Mouse (Mus musculus) kidney, embryonic 15.5 days (tissue): ENCODE results near the gene Dusp18. TPM values are rescaled to one million over a fixed set of nuclear protein-coding genes. Genes with fewer than 3 reads are reported as not detected.
A peak's percentile ranks its signal among the peaks of the same experiment; 100 is the strongest.
"Not testable (repeated sequence)": the region's sequence is repeated elsewhere in the genome, so short reads cannot be mapped to it uniquely, and the experiment has no call there.

Experiments used
- ATAC-seq: fragments of 200-750 bp; cut with Nextera tagmentation; replicated peaks from 2 replicates; pipeline ENCODE4 v1.8.0; 2017; ENCODE audit warnings: moderate TSS enrichment; ENCODE audit not compliant: low FRiP score
- H3K27ac ChIP-seq: fragments of 300-500 bp; sonication (generic); 2 replicates; pipeline ENCODE4 v1.5.1; 2015; ENCODE audit warnings: mild to moderate bottlenecking, inconsistent platforms
- H3K27me3 ChIP-seq: fragments of 300-500 bp; sonication (generic); 2 replicates; pipeline ENCODE4 v1.6.1; 2015; ENCODE audit warnings: inconsistent platforms
- H3K36me3 ChIP-seq: fragments of 300-500 bp; sonication (generic); 2 replicates; pipeline ENCODE4 v1.6.1; 2015; ENCODE audit warnings: inconsistent platforms
- H3K4me1 ChIP-seq: fragments of 300-500 bp; sonication (generic); 2 replicates; pipeline ENCODE4 v1.6.1; 2015; ENCODE audit warnings: inconsistent platforms
- H3K4me2 ChIP-seq: fragments of 300-500 bp; sonication (generic); 2 replicates; pipeline ENCODE4 v1.6.1; 2015; ENCODE audit warnings: moderate library complexity, mild to moderate bottlenecking, inconsistent platforms
- H3K4me3 ChIP-seq: fragments of 300-500 bp; sonication (generic); replicated peaks from 2 replicates; pipeline ENCODE4 v1.5.1; 2015; ENCODE audit warnings: mild to moderate bottlenecking, inconsistent platforms
- H3K9ac ChIP-seq: fragments of 300-500 bp; sonication (generic); 2 replicates; pipeline ENCODE4 v1.6.1; 2015; ENCODE audit warnings: mild to moderate bottlenecking, inconsistent platforms
- H3K9me3 ChIP-seq: fragments of 300-500 bp; sonication (generic); replicated peaks from 2 replicates; pipeline ENCODE4 v1.6.1; 2016; ENCODE audit warnings: inconsistent platforms
- WGBS: fragments of 180-500 bp; shearing (Covaris S2); methylation state at CpG from one replicate; pipeline ENCODE4 v1.1.7; 2015; ENCODE audit warnings: mixed read lengths; 5-methylcytosine and 5-hydroxymethylcytosine counted together
- polyA plus RNA-seq: library from polyadenylated mRNA; unstranded; fragments of >200 nt; fragmentation: Nextera tagmentation; extraction: Ambion mirVana; gene quantifications from 2 replicates; pipeline ENCODE4 v1.2.1, GENCODE M21; 2015

The Dusp18 gene
- polyA plus RNA-seq, 1 experiment from 2014 or later: 13.4 TPM

DNA sequence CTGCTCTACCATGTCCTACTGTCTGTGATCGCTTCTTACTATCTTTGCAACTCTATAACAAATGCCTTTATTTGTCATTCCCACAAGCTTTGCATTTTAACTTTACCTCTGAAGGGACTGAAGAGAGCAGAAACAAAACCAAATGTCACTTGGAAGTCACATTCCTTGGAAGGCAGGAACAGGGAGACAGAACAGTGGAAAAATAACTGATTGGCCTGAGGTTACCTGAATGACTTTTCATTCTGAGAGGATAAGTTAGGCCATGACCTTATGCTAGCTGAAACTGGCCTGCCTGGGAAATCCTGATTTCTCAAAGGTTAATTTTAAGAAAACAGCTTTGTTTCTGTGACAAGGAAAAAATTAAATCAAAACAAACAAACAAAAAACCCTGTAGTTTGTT, 893 bp downstream of the Dusp18 start:
- Histone ChIP-seq H3K9me3 (no peaks in the 10 kb centered on the region), H3K36me3 (peaks cover 25% of the 10 kb centered on the region), H3K4me3 (no peak overlapping the region), H3K4me2 (no peak overlapping the region), H3K27me3 (no peaks in the 10 kb centered on the region), H3K9ac (no peak overlapping the region), H3K27ac (0 out of 2 replicates have a peak overlapping the region, but pooled peaks have one; percentile 2), H3K4me1 (peaks cover 12% of the 10 kb centered on the region)
- WGBS: 100% methylated on average over 1 of the region's 1 CpGs
- ATAC-seq: no peak

DNA sequence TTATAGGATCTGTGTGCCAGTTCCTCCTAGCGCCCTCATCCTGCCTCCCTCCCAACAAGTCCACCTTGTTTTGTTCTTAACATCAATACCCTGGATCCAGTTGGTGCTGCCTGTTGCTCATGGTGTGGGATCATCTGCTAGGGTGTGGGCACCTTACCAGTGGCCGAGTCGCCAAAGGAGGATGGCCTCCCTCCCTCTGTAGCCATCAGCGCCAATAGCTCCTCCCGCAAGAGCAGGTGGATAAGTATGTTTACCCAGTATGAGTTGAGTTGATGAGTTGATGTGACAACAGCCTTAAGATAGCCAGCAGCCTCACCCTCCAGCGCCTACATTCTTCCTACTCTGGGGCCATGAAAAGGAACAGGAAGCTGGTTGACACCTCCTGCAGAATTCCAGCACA, 5.3 kb downstream of the Dusp18 start:
- WGBS: 81% methylated on average over 6 of the region's 6 CpGs

DNA sequence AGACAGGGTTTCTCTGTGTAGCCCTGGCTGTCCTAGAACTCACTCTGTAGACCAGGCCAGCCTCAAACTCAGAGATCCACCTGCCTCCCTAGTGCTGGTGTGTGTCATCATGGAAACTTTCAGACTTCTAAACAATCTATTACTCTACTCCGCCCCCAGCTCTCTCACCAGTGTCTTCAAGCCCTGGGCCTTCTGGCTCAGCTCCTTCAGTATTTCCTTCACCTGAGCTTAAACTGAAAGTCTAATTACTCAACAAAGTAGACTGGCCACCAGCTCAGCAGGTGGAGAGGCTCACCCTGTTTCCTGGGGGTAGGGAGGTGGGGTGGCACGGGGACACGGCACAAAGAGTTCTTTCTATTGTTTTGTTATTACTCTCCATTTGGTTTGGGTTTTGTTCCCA, 7.5 kb downstream of the Dusp18 start:
- no peak overlapping the region for H3K4me3 ChIP-seq
- peaks cover 18% of the 10 kb centered on the region for H3K36me3 ChIP-seq
- H3K27me3 ChIP-seq: no peaks in the 10 kb centered on the region
- no peak overlapping the region for H3K4me2 ChIP-seq
- no peak overlapping the region for H3K27ac ChIP-seq
- 88% methylated on average over 3 of the region's 3 CpGs for WGBS
- H3K9me3 ChIP-seq: no peaks in the 10 kb centered on the region
- no peak for ATAC-seq
- H3K4me1 ChIP-seq: peaks cover 7% of the 10 kb centered on the region; the same call in 1 of the 2 replicates
- no peak overlapping the region for H3K9ac ChIP-seq

More for the DNA sequence above, 5.3 kb downstream of the Dusp18 start:
- no peak overlapping the region for H3K27ac ChIP-seq
- H3K4me1 ChIP-seq: peaks cover 10% of the 10 kb centered on the region; the same call in 1 of the 2 replicates
- ATAC-seq: no peak
- H3K4me2 ChIP-seq: no peak overlapping the region
- no peak overlapping the region for H3K4me3 ChIP-seq
- H3K9me3 ChIP-seq: no peaks in the 10 kb centered on the region
- H3K27me3 ChIP-seq: no peaks in the 10 kb centered on the region
- no peak overlapping the region for H3K9ac ChIP-seq
- H3K36me3 ChIP-seq: peaks cover 25% of the 10 kb centered on the region

DNA sequence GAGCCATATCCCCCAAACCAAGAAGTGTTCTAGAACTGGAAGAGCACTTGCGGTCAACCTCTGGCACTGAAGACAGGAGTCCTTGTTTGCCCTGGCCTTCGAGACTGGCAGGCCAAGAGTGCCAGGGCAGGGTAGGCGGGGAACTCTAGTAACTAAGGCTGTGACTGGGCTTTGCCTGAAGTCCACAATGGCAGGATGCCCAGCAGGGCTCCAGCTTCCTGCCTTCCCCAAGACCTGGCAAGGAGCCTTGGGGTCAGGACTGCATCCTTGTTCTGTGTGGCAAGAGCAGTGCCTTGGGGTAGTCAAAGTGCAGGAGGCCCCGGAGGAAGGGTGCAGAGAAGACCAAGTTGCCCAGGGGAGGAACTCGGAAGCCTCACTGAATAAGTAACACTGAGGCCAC, 8.0 kb downstream of the Dusp18 start:
- ATAC-seq: no peak

DNA sequence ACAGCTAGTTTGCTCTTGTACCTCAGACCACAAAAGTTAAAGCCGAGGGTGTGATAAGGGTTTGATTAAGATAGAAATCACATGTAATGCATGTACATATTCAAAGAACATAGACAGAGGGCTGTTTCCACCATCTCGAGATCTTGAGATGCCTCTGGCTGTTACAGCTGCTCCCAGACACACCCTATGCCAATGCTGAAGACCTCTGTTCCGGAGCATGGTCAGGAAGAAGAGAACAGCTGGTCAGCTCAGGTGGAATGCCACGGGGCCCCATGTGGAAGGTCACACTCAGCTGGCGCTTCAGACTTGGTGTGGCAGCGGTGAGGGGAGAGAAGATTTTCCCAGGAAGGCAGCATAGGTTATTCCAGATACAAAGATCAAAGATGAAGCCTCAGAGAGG, 9.6 kb downstream of the Dusp18 start:
- Histone ChIP-seq H3K27me3 (no peaks in the 10 kb centered on the region), H3K27ac (no peak overlapping the region), H3K36me3 (no peaks in the 10 kb centered on the region), H3K9ac (no peak overlapping the region), H3K4me2 (no peak overlapping the region), H3K4me3 (no peak overlapping the region), H3K4me1 (peaks cover 7% of the 10 kb centered on the region; the same call in 1 of the 2 replicates), H3K9me3 (no peaks in the 10 kb centered on the region)
- WGBS: 69% methylated on average over 6 of the region's 6 CpGs
- ATAC-seq: no peak

More for the DNA sequence above, 8.0 kb downstream of the Dusp18 start:
- 79% methylated on average over 5 of the region's 5 CpGs for WGBS
- no peak overlapping the region for H3K4me3 ChIP-seq
- no peak overlapping the region for H3K9ac ChIP-seq
- no peak overlapping the region for H3K4me2 ChIP-seq
- H3K27me3 ChIP-seq: no peaks in the 10 kb centered on the region
- H3K9me3 ChIP-seq: no peaks in the 10 kb centered on the region
- peaks cover 7% of the 10 kb centered on the region; the same call in 1 of the 2 replicates for H3K4me1 ChIP-seq
- peaks cover 12% of the 10 kb centered on the region for H3K36me3 ChIP-seq
- H3K27ac ChIP-seq: no peak overlapping the region

DNA sequence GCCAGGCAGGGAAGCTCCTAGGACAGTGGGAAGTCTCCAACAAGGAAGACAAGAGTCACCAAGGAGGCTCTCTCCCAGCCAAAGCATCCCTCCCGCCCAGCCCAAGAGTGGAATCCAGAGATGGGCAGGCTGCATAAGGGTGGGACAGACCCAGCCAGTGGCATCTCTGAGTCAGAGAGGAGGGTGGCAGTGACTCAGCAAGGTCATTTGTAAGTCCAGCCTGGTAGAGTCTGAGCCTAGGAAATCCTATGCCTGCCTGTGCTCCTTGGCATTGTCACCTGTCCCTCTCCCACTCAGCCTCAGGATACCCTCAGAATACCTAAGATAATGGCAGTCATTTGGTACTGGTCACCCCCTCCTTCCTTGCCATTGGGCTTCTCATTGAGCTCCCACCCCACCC, 10.4 kb downstream of the Dusp18 start:
- no peak overlapping the region for H3K27ac ChIP-seq
- ATAC-seq: no peak
- H3K4me3 ChIP-seq: no peak overlapping the region
- H3K9me3 ChIP-seq: no peaks in the 10 kb centered on the region
- no peak overlapping the region for H3K4me2 ChIP-seq
- H3K27me3 ChIP-seq: no peaks in the 10 kb centered on the region
- no peak overlapping the region for H3K9ac ChIP-seq
- H3K36me3 ChIP-seq: no peaks in the 10 kb centered on the region
- 86% methylated on average over 1 of the region's 1 CpGs for WGBS
- peaks cover 5% of the 10 kb centered on the region; the same call in 1 of the 2 replicates for H3K4me1 ChIP-seq

DNA sequence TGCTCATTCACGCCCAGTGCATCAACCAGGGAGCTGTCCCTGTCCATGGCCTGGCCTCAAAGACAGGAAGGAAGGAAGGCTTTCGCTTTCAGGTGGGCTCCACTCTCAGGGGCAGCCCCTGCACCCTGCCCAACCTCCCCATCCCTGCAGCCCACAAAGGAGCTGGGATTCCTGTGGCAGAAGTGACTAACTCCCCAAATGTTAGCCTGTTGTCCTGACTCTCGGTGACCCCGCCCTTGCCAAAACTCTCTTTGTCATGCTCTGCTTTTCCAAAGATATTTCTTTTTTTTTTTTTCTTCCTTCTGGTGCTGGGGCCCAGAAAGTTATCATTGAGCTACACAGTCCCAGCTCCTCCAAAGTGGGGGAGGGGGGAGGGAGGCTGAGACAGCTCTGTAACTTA, 14.2 kb downstream of the Dusp18 start:
- H3K9me3 ChIP-seq: no peaks in the 10 kb centered on the region
- no peak overlapping the region for H3K4me3 ChIP-seq
- 89% methylated on average over 4 of the region's 4 CpGs for WGBS
- no peak overlapping the region for H3K27ac ChIP-seq
- H3K9ac ChIP-seq: no peak overlapping the region
- no peak overlapping the region for H3K4me2 ChIP-seq
- no peak for ATAC-seq
- H3K36me3 ChIP-seq: no peaks in the 10 kb centered on the region
- H3K4me1 ChIP-seq: peaks cover 37% of the 10 kb centered on the region
- peaks cover 17% of the 10 kb centered on the region for H3K27me3 ChIP-seq

DNA sequence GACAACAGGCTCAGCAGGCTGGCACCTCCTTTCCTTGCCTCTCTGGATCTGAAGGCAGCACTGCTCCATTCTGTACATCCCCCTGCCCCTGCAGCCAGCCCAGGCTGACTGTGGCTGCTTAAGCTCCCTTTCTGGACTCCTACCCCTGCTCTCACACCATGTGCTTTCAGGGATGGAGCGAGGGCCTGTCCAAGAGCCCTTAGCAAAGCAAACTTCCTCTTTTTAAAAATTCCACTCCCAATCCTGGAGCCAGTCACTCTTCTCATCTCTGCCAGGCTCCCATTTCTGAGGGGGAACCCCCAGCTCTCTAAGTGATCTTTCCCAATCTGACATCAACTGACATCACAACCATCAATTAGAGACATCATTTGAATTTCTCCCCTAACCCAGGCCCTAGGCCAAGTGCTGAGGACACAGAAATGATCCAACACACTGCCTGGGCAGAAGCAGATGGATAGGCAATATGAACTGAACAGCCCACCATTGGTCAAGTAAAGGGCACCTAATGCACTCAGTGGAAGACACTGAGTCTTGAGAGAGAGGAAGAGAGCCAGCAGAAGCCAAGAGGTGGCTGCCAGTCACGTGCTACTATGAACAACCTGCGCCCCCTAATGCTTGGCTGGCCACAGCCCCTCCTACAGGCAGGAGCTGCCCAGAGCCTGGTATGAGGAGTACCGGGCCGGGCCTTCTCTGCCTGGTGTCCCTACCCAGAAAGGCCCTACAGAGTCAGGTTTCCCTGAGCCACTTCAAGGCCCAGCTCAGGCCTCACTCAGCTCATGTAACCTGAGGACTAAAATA, 15.7 kb downstream of the Dusp18 start:
- 51% methylated on average over 5 of the region's 5 CpGs for WGBS
- no peak for ATAC-seq
- Histone ChIP-seq H3K4me3 (no peak overlapping the region), H3K36me3 (no peaks in the 10 kb centered on the region), H3K4me1 (peaks cover 42% of the 10 kb centered on the region), H3K4me2 (peak overlapping the region; percentile 19; the same call in 1 of the 2 replicates), H3K27ac (no peak overlapping the region), H3K27me3 (peaks cover 17% of the 10 kb centered on the region), H3K9me3 (no peaks in the 10 kb centered on the region), H3K9ac (no peak overlapping the region)

DNA sequence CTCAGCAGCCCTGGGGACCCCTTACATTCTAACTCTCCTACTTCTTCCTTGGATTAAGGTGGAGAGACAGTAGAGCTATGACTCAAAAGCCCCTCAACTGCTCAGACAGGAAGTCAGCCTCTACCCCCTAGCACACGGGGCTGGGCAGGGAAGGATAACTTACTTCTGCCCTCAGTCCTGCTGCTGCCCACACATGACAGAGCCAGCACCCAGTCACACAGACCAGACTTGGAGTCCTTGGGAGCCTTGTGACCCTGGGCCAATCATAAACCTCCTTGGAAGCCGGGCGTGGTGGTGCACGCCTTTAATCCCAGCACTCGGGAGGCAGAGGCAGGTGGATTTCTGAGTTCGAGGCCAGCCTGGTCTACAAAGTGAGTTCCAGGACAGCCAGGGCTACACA, 16.4 kb downstream of the Dusp18 start:
- H3K9me3 ChIP-seq, H3K36me3 ChIP-seq, H3K4me3 ChIP-seq, H3K27ac ChIP-seq, H3K9ac ChIP-seq, ATAC-seq: not testable (repeated sequence)
- H3K27me3 ChIP-seq: peaks cover 17% of the 10 kb centered on the region
- WGBS: 95% methylated on average over 6 of the region's 6 CpGs
- peaks cover 42% of the 10 kb centered on the region for H3K4me1 ChIP-seq
- peak overlapping the region; percentile 19; the same call in 1 of the 2 replicates for H3K4me2 ChIP-seq

DNA sequence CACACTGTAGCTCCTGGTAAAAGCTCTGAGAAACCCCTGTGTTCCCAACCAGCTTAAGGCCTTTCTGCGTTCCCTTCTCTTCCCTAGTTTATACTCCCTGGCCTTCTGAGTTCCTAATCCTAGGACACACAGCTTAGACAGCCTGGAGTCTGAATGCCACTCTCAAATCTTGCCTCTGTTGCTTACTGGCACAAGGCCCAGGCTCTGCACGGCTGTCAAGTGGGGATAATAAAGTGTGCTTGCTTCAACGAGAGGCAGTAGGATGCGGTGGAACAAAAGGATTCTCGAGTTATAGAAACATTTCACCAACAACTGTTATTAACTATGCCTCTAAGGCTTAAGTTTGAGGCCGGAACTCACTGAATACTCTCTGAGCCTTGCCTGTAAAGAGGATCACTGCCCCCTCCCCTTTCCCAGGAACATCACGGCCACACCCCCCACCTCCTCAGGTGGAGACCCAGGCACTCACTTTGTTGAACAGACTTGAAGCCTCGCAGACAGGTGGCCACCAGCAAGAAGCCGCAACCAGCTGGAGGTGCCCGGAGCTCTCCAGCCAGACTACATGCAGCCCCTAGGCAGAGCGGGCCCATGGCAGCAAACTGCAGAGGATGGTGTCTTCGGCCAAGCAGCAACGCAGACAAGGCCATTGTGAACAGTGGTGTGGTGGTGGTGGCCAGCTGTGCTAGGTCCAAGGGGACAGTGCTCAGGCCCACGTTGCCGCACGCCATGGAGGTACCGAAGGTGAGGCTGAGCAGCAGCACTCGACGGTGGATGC, 17.2 kb downstream of the Dusp18 start:
- H3K36me3 ChIP-seq: peaks cover 1% of the 10 kb centered on the region; the same call in 1 of the 2 replicates
- peak overlapping the region; percentile 94 for H3K4me2 ChIP-seq
- H3K4me3 ChIP-seq: peak overlapping the region; percentile 66
- no peaks in the 10 kb centered on the region for H3K9me3 ChIP-seq
- H3K27ac ChIP-seq: no peak overlapping the region
- peaks cover 17% of the 10 kb centered on the region for H3K27me3 ChIP-seq
- H3K9ac ChIP-seq: 0 out of 2 replicates have a peak overlapping the region, but pooled peaks have one; percentile 37
- 23% methylated on average over 19 of the region's 19 CpGs for WGBS
- peaks cover 42% of the 10 kb centered on the region for H3K4me1 ChIP-seq
- no peak for ATAC-seq

DNA sequence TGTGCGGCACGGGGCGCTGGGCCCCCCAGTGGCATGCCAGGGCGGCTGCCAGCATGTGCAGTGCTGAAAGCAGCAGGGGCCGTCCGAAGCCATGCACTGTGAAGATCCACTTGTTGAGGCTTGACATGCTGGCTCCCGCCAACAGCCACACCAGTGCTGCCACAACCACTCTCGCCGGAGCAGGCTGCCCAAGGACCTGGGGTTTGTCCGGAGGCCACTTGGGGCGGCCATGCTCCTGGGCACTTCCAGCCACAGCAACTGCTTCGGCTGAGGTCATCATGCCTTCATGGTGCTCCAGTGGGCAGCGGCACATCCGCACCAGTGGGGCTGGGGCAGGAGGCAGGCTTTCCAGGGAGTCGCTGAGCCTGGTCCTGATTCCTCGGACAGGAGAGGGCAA, 17.8 kb downstream of the Dusp18 start:
- WGBS: 1% methylated on average over 16 of the region's 16 CpGs
- Histone ChIP-seq H3K27me3 (peaks cover 17% of the 10 kb centered on the region), H3K4me1 (peaks cover 42% of the 10 kb centered on the region), H3K36me3 (peaks cover 3% of the 10 kb centered on the region; the same call in 1 of the 2 replicates), H3K4me2 (peak overlapping the region; percentile 94), H3K9ac (peak overlapping the region; percentile 37), H3K27ac (no peak overlapping the region), H3K4me3 (peak overlapping the region; percentile 66), H3K9me3 (no peaks in the 10 kb centered on the region)
- ATAC-seq: peak; percentile 7
